Mouse (Mus musculus) hindbrain, embryonic 15.5 days (tissue): ENCODE measurements around the gene Baz2b. TPM values are rescaled to one million over a fixed set of nuclear protein-coding genes. Genes with fewer than 3 reads are reported as not detected.
A peak's percentile ranks its signal among the peaks of the same experiment; 100 is the strongest.

ENCODE experiments used
- ATAC-seq: fragments of 200-750 bp; cut with Nextera tagmentation; 2 replicates; pipeline ENCODE4 v1.8.0; 2017; ENCODE audit warnings: low read depth, moderate number of reproducible peaks, moderate TSS enrichment; ENCODE audit not compliant: low FRiP score
- H3K27ac ChIP-seq: fragments of 300-500 bp; sonication (generic); replicated peaks from 2 replicates; pipeline ENCODE4 v1.5.1; 2015; ENCODE audit warnings: mild to moderate bottlenecking, inconsistent platforms
- H3K27me3 ChIP-seq: fragments of 300-500 bp; sonication (generic); 2 replicates; pipeline ENCODE4 v1.6.1; 2015; ENCODE audit warnings: control low read depth, inconsistent platforms
- H3K36me3 ChIP-seq: fragments of 300-500 bp; sonication (generic); 2 replicates; pipeline ENCODE4 v1.6.1; 2015; ENCODE audit warnings: control low read depth, inconsistent platforms
- H3K4me1 ChIP-seq: fragments of 300-500 bp; sonication (generic); replicated peaks from 2 replicates; pipeline ENCODE4 v1.6.1; 2015; ENCODE audit warnings: control low read depth, inconsistent platforms
- H3K4me2 ChIP-seq: fragments of 300-500 bp; sonication (generic); 2 replicates; pipeline ENCODE4 v1.6.1; 2015; ENCODE audit warnings: moderate library complexity, mild to moderate bottlenecking, inconsistent platforms
- H3K4me3 ChIP-seq: fragments of 300-500 bp; sonication (generic); 2 replicates; pipeline ENCODE4 v1.5.1; 2015; ENCODE audit warnings: mild to moderate bottlenecking, inconsistent platforms
- H3K9ac ChIP-seq: fragments of 300-500 bp; sonication (generic); 2 replicates; pipeline ENCODE4 v1.6.1; 2015; ENCODE audit warnings: inconsistent platforms
- H3K9me3 ChIP-seq: fragments of 300-500 bp; sonication (generic); 2 replicates; pipeline ENCODE4 v1.6.1; 2016; ENCODE audit warnings: control low read depth, inconsistent platforms
- WGBS: fragments of 180-500 bp; shearing (Covaris S2); methylation state at CpG from one replicate; pipeline ENCODE4 v1.1.7; 2015; 5-methylcytosine and 5-hydroxymethylcytosine counted together
- polyA plus RNA-seq: library from polyadenylated mRNA; unstranded; fragments of >200 nt; fragmentation: Nextera tagmentation; extraction: Ambion mirVana; gene quantifications from 2 replicates; pipeline ENCODE4 v1.2.1, GENCODE M21; 2015

Baz2b gene
- polyA plus RNA-seq, 1 experiment from 2014 or later, result 74.7 TPM

DNA sequence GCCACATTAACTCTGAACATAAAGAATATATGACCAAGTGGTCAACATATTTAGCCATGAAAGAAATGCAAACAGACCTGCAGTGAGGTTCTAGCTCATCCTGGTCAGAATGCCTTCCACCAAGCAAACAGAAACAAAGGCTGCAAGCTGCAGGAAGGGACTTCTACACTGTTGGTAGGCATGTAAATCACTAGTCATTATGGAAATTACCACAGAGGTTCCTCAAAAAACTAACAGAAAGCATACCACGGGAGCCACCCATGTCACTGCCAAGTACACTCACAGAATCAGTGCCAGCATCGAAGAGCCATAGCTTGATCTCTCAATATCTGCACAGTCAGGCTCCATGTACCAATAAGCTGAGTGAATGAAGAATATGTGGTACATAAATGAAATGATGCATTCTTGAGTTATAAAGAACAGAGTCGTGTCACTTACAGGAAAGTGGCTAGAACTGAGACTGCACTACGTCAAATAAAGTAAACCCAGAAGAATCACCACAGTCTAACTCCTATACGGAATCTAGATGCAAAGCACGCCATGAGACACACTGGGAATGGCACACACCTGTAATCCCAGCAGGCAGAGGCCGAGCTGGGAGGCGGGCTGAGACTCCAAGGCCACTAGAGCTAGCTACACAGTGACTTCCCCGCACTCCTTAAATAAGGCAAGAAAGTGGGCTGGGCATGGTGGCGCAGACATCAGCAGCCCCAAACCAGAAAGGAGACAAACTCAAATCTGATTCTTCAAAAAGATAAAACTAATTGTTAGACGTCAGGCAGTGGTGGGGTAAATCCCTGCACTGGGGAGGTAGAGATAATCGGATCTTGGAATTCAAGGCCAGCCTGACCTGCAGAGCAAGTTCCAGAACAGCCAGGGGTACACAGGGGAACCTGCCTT, 95.7 kb downstream of the Baz2b start:
- H3K4me3 ChIP-seq, result no peak overlapping the region
- no peak overlapping the region for H3K27ac ChIP-seq
- H3K27me3 ChIP-seq, result no peaks in the 10 kb centered on the region
- peaks cover 19% of the 10 kb centered on the region for H3K4me1 ChIP-seq
- peaks cover 3% of the 10 kb centered on the region; the same call in 1 of the 2 replicates for H3K36me3 ChIP-seq
- H3K4me2 ChIP-seq, result no peak overlapping the region
- H3K9me3 ChIP-seq, result no peaks in the 10 kb centered on the region
- ATAC-seq, result no peak
- no peak overlapping the region for H3K9ac ChIP-seq
- WGBS, result 82% methylated on average over 12 of the region's 12 CpGs

DNA sequence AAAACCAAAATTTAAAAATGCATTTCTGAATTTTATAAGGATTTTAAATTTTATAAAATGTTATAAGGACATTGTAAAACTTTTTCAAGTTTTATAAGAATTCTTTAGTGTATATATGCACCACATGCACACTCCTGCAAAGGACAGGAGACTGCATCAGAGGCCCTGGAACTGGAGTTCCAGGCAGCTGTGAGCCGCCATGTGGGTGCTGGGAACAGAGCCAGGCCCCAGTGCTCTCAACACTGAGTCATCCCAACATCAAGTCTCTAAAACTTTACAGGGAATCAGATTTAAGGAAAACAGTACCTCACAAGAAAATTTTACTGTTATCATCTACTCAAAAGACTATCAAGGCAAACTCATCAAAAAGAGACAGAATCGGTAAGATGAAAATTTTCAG, 97.5 kb downstream of the Baz2b start:
- no peak overlapping the region for H3K9ac ChIP-seq
- no peak for ATAC-seq
- H3K27ac ChIP-seq, result no peak overlapping the region
- peaks cover 8% of the 10 kb centered on the region; the same call in 1 of the 2 replicates for H3K36me3 ChIP-seq
- peaks cover 4% of the 10 kb centered on the region; the same call in 1 of the 2 replicates for H3K4me1 ChIP-seq
- no peaks in the 10 kb centered on the region for H3K27me3 ChIP-seq
- no peak overlapping the region for H3K4me2 ChIP-seq
- 92% methylated on average over 2 of the region's 2 CpGs for WGBS
- no peaks in the 10 kb centered on the region for H3K9me3 ChIP-seq
- H3K4me3 ChIP-seq, result no peak overlapping the region

DNA sequence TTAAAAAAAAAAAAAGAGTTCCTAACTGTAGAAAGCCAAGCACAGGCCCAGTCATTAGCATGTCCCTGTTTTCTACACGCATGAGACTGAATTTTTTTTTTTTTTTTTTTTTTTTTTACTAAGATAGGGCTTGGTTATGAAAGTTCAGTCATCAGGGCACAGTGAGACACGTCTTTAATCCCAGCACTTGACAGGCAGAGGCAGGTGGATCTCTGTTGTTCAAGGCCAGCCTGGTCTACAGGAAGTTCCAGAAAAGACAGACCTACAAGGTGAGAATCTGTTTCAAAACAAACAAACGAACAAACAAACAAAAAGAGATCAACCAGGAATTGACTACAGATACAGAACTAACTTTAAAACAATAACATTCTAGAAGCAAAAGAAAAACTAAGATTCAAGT, 100.6 kb downstream of the Baz2b start:
- no peaks in the 10 kb centered on the region for H3K27me3 ChIP-seq
- no peak overlapping the region for H3K4me2 ChIP-seq
- H3K9ac ChIP-seq, result no peak overlapping the region
- peaks cover 8% of the 10 kb centered on the region; the same call in 1 of the 2 replicates for H3K36me3 ChIP-seq
- no peaks in the 10 kb centered on the region for H3K9me3 ChIP-seq
- WGBS, result 96% methylated on average over 3 of the region's 3 CpGs
- H3K4me3 ChIP-seq, result no peak overlapping the region
- no peak for ATAC-seq
- H3K27ac ChIP-seq, result no peak overlapping the region
- no peaks in the 10 kb centered on the region for H3K4me1 ChIP-seq

DNA sequence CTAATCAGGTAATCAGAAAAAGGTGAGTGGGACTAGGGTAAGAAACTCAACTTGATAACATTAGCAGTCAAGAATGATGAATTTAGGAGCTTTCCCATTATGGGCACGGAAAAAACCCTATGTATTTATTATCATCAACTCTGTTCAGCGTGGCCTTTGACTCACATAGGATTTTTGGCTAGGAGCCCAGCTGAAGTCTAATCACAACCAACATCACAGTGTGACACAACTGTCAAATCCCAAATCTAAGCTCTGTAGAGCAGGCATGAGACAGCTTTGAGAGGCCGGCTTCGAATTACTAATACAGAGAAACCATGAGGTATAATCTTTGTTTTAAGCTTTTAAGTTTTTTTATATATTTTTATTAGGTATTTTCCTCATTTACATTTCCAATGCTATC, 113.0 kb downstream of the Baz2b start:
- Histone ChIP-seq H3K9ac (no peak overlapping the region), H3K9me3 (no peaks in the 10 kb centered on the region), H3K4me3 (no peak overlapping the region), H3K27me3 (no peaks in the 10 kb centered on the region), H3K4me2 (no peak overlapping the region), H3K36me3 (no peaks in the 10 kb centered on the region), H3K4me1 (no peaks in the 10 kb centered on the region), H3K27ac (no peak overlapping the region)
- no peak for ATAC-seq
- WGBS, result 81% methylated on average over 4 of the region's 4 CpGs

DNA sequence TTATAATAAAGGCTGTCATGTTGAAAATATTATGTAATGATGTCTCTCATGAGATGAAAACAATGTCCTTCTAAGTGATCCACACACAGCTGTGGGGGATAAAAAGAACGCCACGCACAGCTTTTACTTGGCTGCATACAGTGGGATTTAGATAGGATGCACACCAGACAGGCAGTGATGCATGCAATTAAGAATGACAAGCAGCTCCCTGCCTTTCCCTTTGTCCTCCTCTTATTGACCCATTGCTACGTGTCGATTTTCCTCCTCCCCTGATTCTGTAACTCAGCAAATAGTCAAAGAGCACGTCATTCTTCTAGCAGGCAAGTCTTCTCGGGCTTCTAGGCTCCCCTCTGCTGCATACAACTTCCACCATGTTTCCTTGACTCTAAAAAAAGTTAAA, 119.4 kb downstream of the Baz2b start:
- peak; percentile 57; the same call in 1 of the 2 replicates for ATAC-seq
- H3K9me3 ChIP-seq, result no peaks in the 10 kb centered on the region
- H3K36me3 ChIP-seq, result no peaks in the 10 kb centered on the region
- WGBS, result 20% methylated on average over 6 of the region's 6 CpGs
- H3K4me2 ChIP-seq, result peak overlapping the region; percentile 37; the same call in 1 of the 2 replicates
- H3K27ac ChIP-seq, result peak overlapping the region; percentile 52; the same call in 1 of the 2 replicates
- H3K4me1 ChIP-seq, result peaks cover 10% of the 10 kb centered on the region
- no peaks in the 10 kb centered on the region for H3K27me3 ChIP-seq
- H3K4me3 ChIP-seq, result no peak overlapping the region
- no peak overlapping the region for H3K9ac ChIP-seq

DNA sequence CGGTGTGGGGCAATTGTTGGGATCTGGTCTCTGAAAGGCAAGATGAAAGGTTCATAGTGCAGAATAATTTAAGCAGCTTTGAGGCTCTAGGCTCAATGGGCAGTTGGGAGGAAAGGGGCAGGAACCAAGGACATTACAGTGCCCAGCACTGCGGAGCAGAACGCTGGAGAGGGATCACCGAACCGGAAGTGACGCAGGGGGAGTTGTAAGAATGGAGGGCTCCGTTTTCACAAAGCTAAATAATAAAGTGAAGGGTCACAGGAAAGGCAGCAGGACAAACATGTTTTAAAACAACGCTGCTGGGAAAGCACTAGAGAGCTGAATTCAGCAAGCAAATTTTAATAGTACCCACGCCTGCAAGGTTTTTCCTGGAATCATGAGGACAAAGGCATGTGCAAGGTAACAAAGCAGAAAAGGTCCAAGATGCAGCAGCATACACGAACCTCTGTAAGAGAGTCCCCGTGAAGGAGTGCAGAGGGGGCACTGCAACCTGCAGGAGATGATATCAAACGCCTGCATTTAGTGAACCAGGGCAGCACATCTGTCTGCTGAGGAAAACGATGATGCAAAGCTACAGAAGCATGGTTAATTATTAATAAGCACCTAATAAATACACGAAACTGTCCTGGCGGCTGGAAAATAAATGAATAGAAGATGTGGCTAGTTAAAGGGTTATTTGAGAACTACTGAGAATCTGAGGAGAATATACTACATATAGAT, 120.0 kb downstream of the Baz2b start:
- peak overlapping the region; percentile 1; the same call in 1 of the 2 replicates for H3K4me3 ChIP-seq
- H3K4me2 ChIP-seq, result peak overlapping the region; percentile 37
- no peaks in the 10 kb centered on the region for H3K9me3 ChIP-seq
- peaks cover 10% of the 10 kb centered on the region for H3K4me1 ChIP-seq
- H3K9ac ChIP-seq, result no peak overlapping the region
- 25% methylated on average over 15 of the region's 15 CpGs for WGBS
- peak overlapping the region; percentile 66 for H3K27ac ChIP-seq
- no peaks in the 10 kb centered on the region for H3K36me3 ChIP-seq
- H3K27me3 ChIP-seq, result no peaks in the 10 kb centered on the region
- ATAC-seq, result 0 out of 2 replicates have a peak, but pooled peaks have one; percentile 42

DNA sequence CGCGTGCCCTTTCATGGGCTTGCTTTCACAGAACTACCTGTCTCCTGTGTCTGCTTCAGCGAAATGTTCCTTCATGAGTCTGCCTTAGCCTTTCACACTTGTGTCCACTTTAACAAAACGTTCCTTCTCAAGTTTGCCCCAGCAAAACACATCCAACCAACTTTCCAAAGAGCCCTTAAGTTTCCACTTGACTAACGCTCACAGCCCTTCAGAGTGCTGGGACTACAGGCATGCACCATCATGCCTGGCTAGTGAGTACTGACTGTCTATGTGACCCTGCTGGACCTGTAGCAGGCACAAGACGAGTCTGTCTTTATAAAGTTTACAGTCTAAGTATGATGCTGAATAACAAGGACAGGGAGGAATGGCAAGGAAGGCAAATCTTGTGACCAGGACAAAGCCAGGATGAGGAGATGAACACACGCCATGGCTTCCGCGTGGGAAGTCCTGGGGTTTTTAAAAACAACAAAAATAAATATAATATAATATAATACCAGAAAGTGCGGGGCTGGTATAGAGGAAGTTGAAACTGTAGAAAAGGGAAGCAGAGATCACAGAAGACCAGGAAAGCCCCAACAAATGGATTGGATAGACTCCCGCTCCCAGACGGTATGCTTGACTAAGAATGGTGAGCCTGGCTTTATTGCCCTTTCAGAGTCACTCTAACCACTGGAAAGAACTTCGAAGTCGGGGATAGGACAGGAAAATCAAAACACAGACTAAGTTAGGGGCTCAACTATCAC, 120.7 kb downstream of the Baz2b start:
- Histone ChIP-seq H3K36me3 (no peaks in the 10 kb centered on the region), H3K4me1 (peaks cover 10% of the 10 kb centered on the region), H3K4me3 (no peak overlapping the region), H3K9me3 (no peaks in the 10 kb centered on the region), H3K27me3 (no peaks in the 10 kb centered on the region), H3K9ac (no peak overlapping the region), H3K27ac (peak overlapping the region; percentile 66), H3K4me2 (peak overlapping the region; percentile 37)
- no peak for ATAC-seq
- 83% methylated on average over 14 of the region's 14 CpGs for WGBS

DNA sequence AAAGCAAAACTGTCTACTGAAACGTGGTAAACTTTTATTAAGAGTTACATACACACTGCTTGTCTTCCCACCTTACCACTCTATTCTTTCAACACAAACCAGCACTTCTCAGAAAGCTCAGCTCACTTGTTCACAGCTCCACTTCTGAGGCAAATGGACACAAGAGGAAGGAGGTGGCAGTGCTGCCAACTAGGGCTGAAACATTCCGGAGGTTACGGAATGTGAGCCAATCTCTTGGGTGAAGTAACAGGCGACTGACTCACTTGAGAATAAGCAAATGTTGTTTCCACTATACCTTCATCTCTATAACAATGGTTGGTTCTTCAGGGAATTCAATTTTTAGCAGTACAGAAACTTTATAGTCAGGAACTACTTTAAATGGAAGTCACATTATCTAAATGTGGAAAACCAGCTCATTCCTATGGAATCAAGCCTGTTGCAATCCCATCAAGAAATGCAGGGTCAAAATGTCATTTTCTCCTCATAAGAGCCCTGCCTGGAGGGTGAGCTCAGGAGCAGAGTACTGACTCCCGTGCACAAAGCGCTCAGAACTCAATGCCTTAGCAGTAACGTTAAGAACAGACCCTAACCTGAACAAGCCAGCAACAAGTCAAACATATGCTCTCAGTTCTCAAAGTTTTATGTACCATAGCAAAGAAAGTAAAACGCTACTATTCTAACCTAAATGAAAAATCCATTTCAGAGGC, 123.3 kb downstream of the Baz2b start:
- WGBS, result 77% methylated on average over 8 of the region's 8 CpGs
- Histone ChIP-seq H3K4me2 (no peak overlapping the region), H3K9me3 (no peaks in the 10 kb centered on the region)

DNA sequence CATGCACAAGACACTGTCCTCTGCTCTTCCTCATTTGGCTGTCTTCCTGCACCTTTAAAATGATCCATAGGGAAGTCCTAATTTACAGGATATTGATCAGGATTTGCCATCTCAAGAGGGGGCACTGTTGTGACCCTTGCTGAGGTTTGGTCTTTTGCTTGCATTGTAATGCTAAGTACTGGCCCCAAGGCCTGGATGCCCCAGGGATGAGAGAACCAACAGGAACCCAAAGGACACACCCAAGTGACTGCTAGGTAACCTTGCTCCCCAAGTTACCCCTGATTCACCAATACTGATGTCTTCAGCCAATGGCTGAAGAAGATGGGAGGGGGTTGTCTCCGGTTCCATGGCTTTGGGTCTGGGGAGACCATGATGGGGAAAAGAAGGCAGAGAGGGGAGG, 124.8 kb downstream of the Baz2b start:
- Histone ChIP-seq H3K27ac (no peak overlapping the region), H3K4me1 (peaks cover 13% of the 10 kb centered on the region), H3K27me3 (no peaks in the 10 kb centered on the region), H3K36me3 (no peaks in the 10 kb centered on the region), H3K9me3 (no peaks in the 10 kb centered on the region), H3K9ac (no peak overlapping the region), H3K4me2 (no peak overlapping the region), H3K4me3 (no peak overlapping the region)
- ATAC-seq, result no peak
- WGBS, result 100% methylated on average over 1 of the region's 1 CpGs

More for the DNA sequence above, 123.3 kb downstream of the Baz2b start:
- no peak overlapping the region for H3K27ac ChIP-seq
- ATAC-seq, result no peak
- peaks cover 21% of the 10 kb centered on the region for H3K4me1 ChIP-seq
- no peak overlapping the region for H3K4me3 ChIP-seq
- no peaks in the 10 kb centered on the region for H3K36me3 ChIP-seq
- H3K9ac ChIP-seq, result no peak overlapping the region
- H3K27me3 ChIP-seq, result no peaks in the 10 kb centered on the region

DNA sequence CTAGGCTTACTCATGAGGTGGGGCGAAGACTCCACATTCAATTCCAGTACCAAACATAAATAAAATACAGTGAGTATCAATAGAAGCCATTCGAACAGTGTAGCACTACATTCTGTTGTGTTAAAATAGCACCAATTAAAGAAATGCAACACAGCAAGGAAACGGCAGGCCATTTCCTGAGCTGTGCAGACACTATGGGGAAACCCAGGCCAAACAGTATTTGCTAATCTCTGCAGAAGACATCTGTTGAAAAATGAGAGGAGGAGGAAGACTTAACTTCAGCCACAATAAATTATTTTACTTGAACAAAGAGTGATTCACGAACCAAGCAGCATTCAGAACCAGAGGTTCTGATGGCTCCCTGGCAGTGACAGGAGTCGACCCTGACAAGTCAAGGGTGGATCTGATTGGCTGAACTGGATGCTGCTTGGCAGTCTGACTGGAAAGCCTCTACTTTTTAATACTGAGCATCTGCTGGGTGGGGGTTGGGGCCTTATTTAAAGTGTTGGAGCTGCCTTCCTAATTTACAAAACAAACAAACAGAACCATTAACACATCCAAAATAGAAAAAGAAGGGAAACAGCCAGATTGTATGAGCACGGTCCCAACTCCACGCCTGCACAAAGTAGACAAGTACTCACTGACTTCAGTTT, 126.5 kb downstream of the Baz2b start:
- Histone ChIP-seq H3K36me3 (no peaks in the 10 kb centered on the region), H3K27me3 (no peaks in the 10 kb centered on the region), H3K4me1 (peaks cover 10% of the 10 kb centered on the region), H3K27ac (no peak overlapping the region; the same call in 1 of the 2 replicates), H3K4me3 (no peak overlapping the region), H3K9ac (no peak overlapping the region), H3K9me3 (no peaks in the 10 kb centered on the region), H3K4me2 (no peak overlapping the region)
- 54% methylated on average over 7 of the region's 7 CpGs for WGBS
- no peak for ATAC-seq

DNA sequence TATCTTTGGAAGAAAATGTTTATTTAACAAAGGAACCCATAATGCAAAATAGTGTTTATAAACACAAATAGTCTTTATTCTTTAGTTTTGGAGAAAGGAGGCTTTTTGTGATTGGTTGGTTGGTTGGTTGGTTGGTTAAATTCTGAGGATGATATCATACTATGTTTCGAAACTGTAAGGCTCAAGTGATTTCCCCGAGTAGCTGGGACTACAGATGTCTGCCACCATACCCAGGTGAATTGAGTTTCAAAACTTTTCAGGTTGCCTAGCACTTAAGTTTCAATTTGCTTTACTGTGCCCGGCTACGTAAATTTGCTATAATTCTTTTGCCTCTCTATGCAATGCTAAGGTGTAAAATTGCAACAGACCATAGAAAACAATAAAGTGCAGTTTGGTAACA, 127.4 kb downstream of the Baz2b start:
- H3K9me3 ChIP-seq, result no peaks in the 10 kb centered on the region
- no peak overlapping the region for H3K9ac ChIP-seq
- H3K36me3 ChIP-seq, result no peaks in the 10 kb centered on the region
- H3K4me2 ChIP-seq, result no peak overlapping the region
- H3K27ac ChIP-seq, result no peak overlapping the region
- WGBS, result 94% methylated on average over 4 of the region's 4 CpGs
- H3K4me3 ChIP-seq, result no peak overlapping the region
- no peaks in the 10 kb centered on the region for H3K27me3 ChIP-seq
- peaks cover 16% of the 10 kb centered on the region for H3K4me1 ChIP-seq
- ATAC-seq, result no peak
